Mouse (Mus musculus): ENCODE measurements around the gene Slc9a5.

DNA sequence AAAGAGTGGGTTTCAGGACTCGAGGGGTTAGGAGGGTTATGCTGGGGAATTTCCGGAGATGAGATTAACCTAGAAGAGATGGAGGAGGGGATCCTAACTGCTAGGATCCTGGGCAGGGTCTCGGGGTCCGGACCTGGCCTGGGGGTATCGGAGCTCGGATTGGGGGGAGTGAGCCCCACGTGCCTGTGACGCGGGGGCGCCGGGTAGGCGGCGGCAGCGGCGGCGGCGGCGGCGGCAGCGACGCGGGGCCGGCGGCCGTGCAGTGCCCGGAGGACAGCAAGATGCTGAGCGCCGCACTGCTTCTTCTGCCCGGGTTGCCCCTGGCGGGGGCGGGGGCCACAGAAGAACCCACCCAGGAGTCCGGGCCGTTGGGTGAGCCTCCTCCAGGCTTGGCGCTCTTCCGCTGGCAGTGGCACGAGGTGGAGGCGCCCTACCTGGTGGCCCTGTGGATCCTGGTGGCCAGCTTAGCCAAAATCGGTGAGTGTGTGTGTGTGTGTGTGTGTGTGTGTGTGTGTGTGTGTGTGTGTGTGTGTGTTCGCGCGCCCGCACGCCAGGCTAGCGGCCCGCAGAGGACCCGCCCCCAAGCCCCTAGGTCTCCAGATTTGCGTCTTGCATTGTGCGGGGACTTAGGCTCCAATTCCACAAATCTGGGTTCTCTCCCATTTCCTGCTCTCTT is 591 bp downstream of the Slc9a5 start:
- no peak for TF ChIP-seq CTCF (conservative IDR thresholded peaks at IDR 0.05; ENCODE audit: insufficient read depth, insufficient read length, low read depth, low read length)
- TF ChIP-seq POLR2A (IDR thresholded peaks at IDR 0.05; ENCODE audit: low read depth, low read length) = no peak

Data from kidney, adult 2 months (tissue).